Mouse (Mus musculus): Measurements from ENCODE around the gene Aldh4a1.

DNA sequence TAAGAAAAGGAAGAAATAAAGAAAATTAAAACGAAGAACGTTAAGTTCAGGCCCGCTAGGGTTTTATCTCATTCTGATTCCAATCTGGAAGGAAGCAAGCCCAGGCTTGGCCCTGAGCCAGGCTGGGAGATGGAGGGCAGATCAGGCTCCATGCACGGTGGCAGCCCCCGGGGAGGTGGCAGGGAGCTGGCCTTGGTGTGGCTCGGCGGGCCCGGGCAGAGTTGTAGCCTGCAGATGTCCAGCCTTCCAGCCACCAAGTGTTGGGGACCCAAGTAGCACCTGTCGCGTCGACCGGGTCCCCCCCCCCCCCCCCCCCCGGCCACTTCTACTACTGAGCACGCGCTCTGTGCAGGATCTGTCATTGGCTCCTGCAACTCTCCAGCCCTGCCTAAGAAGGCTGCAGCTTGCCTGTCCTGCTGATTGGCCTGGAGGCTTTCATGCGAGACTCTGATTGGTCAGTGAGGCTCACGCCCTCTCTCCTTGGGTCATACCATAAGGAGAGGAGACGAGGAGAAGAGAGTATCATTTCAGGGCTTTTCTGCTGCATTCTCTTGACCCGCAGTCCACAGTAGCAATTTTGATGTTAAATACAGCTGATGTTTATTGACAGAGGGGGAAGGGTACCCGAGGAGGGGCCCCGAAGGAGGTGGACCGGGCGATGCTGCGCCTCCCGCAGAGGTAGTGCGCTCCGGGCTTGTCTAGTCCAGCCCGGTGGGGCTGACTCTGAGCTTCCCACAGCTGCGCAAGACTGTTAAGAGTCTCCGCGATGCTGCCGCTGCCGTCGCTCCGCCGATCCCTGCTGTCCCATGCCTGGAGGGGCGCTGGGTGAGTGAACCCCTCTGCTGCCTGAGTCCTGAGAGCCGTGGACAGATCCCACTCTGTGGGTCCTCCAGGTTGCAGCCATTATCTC, at the start of gene Aldh4a1:
- TF ChIP-seq CTCF (IDR thresholded peaks at IDR 0.05; ENCODE audit: control insufficient read depth, insufficient read depth, insufficient read length) (no peak), USF1 (IDR thresholded peaks at IDR 0.05; ENCODE audit: low read depth) (peak; percentile 14), MYOG (IDR thresholded peaks at IDR 0.05; ENCODE audit: control insufficient read depth, extremely low read depth, insufficient read length) (no peak), MAX (IDR thresholded peaks at IDR 0.05) (no peak), FOSL1 (IDR thresholded peaks at IDR 0.05; ENCODE audit: insufficient read depth, low read length, poor library complexity, severe bottlenecking) (no peak), CEBPB (IDR thresholded peaks at IDR 0.05; ENCODE audit: low read depth) (no peak)

Measured in C2C12 (cell line).